Comparison of ENCODE assay signal across 9 mouse cellular contexts in the genomic region with DNA sequence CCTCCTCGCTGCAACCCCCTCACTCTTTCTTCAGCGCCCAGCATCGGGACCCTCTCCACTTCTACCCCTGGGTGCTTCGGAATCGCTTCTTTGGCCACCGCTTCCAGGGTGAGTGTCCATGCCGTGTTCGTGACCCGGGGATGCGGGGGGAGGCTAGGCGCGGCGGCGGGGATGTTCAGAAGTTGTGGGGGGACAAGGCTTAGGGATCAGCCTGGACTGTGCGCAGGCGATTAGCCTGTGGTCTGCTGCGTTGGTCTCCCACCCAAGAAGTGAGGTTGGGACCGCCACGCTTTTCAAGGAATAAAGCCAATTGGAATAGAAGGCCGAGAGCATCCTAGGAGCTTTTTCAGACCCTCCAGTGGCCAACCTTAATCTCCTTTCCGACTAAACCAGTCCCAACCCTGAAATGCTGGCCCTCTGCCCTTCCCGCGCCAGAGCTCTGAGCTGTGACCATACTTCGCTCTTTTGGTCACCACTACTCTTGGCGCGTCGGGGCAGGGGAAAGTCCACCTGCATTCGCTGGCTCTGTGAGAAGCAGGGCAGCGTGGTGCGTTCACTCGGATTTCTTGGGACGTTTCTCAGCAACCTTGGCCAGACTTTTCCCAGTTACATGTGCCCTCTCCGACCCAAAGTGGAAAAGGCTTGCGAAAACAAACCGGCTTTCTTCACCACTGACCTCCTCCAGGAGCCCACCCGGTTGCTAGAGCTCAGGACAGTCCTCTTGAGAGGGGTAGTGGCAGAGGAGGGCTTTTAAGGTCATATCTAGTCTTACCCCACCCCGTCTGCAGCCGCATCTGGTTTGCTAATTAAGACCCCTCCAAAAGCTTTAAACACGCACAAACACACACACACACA. TPM values are rescaled to one million over a fixed set of nuclear protein-coding genes. Genes with fewer than 3 reads are reported as not detected.
DNase-seq lines count a peak whose midpoint lies in the region; ATAC-seq and TF ChIP-seq lines count a peak whose summit lies in the region.
"Had no signal": no experiment of that assay in that cellular context is flagged by ENCODE, and none has a peak within 500 bp of the region (broad histone marks: within the 10 kb centered on the region; RNA-seq: fewer than 3 reads in every experiment).

No protein-coding gene starts in this region.

- no peak for ATAC-seq in hindbrain, postnatal 0 days
- no peak for ATAC-seq in liver, embryonic 13.5 days (ENCODE audit: low read depth)

- DNase-seq in hindbrain, postnatal 0 days (ENCODE audit: low spot score), result no peak
- DNase-seq in liver, embryonic 13.5 days, result no peak
- no peak for DNase-seq in thymus, postnatal 0 days (ENCODE audit: low spot score)
- DNase-seq in Muller cell, postnatal 12 days (ENCODE audit: inconsistent ontology term), result no peak
- DNase-seq in layer of hippocampus, adult 9-10 months (ENCODE audit: low spot score), result no peak
- no peak for DNase-seq in adrenal gland, postnatal 4 days (ENCODE audit: low spot score in 2 of 2)

- no peaks in the 10 kb centered on the region for H3K9me3 ChIP-seq in E14TG2a.4 (ENCODE audit: low read length)
- H3K9me3 ChIP-seq in hindbrain, postnatal 0 days (ENCODE audit: low read length), result no peaks in the 10 kb centered on the region
- no peaks in the 10 kb centered on the region for H3K9me3 ChIP-seq in liver, embryonic 13.5 days (replicated peaks)

- H3K4me2 ChIP-seq in hindbrain, postnatal 0 days (ENCODE audit: low read depth, low read length), result peak overlapping the region; percentile 54
- H3K4me2 ChIP-seq in liver, embryonic 13.5 days, result peak overlapping the region; percentile 55

- H3K4me3 ChIP-seq in E14TG2a.4 (replicated peaks; ENCODE audit: low read length), result peak overlapping the region; percentile 71
- H3K4me3 ChIP-seq in cortical plate, adult 2 months (ENCODE audit: insufficient read depth, low read length), result peak overlapping the region; percentile 77
- peak overlapping the region; percentile 37 for H3K4me3 ChIP-seq in hindbrain, postnatal 0 days (ENCODE audit: low read length)
- peak overlapping the region; percentile 37; the same call in 1 of the 2 replicates for H3K4me3 ChIP-seq in liver, embryonic 13.5 days (replicated peaks)

- peaks cover 94% of the 10 kb centered on the region for H3K27me3 ChIP-seq in E14TG2a.4 (ENCODE audit: insufficient read depth, low read length)
- H3K27me3 ChIP-seq in hindbrain, postnatal 0 days (ENCODE audit: insufficient read depth, low read length), result peaks cover 61% of the 10 kb centered on the region
- peaks cover 96% of the 10 kb centered on the region for H3K27me3 ChIP-seq in liver, embryonic 13.5 days

- H3K4me1 ChIP-seq in E14TG2a.4 (replicated peaks; ENCODE audit: low read depth, low read length), result peaks cover 46% of the 10 kb centered on the region
- no peaks in the 10 kb centered on the region; the same call in 1 of the 2 replicates for H3K4me1 ChIP-seq in cortical plate, adult 2 months (ENCODE audit: control insufficient read depth, insufficient read depth, low read length)
- H3K4me1 ChIP-seq in hindbrain, postnatal 0 days (ENCODE audit: insufficient read depth, low read length), result peaks cover 11% of the 10 kb centered on the region
- peaks cover 5% of the 10 kb centered on the region for H3K4me1 ChIP-seq in liver, embryonic 13.5 days (replicated peaks)

- TF ChIP-seq CTCF in E14TG2a.4 (conservative IDR thresholded peaks at IDR 0.05; ENCODE audit: low read length), result no peak
- no peak for TF ChIP-seq CTCF in cortical plate, adult 2 months (IDR thresholded peaks at IDR 0.05; ENCODE audit: extremely low read depth, insufficient read depth, low read length)
- no peak for TF ChIP-seq CTCF in hindbrain, postnatal 0 days (IDR thresholded peaks at IDR 0.05; ENCODE audit: low read depth)

- H3K27ac ChIP-seq in cortical plate, adult 2 months (ENCODE audit: insufficient read depth, low read length), result peak overlapping the region; percentile 88
- H3K27ac ChIP-seq in hindbrain, postnatal 0 days, result no peak overlapping the region
- no peak overlapping the region for H3K27ac ChIP-seq in liver, embryonic 13.5 days

- no peak overlapping the region for H3K9ac ChIP-seq in hindbrain, postnatal 0 days (replicated peaks; ENCODE audit: low read length)
- H3K9ac ChIP-seq in liver, embryonic 13.5 days, result no peak overlapping the region

- H3K36me3 ChIP-seq in E14TG2a.4 (ENCODE audit: insufficient read depth, low read length), result no peaks in the 10 kb centered on the region
- no peaks in the 10 kb centered on the region for H3K36me3 ChIP-seq in hindbrain, postnatal 0 days (ENCODE audit: insufficient read depth, low read length)
- H3K36me3 ChIP-seq in liver, embryonic 13.5 days, result no peaks in the 10 kb centered on the region

- 2% methylated on average over 39 of the region's 39 CpGs for WGBS in hindbrain, postnatal 0 days
- 1% methylated on average over 38 of the region's 39 CpGs for WGBS in liver, embryonic 13.5 days (ENCODE audit: insufficient replicate concordance)

- no peak for TF ChIP-seq POLR2A in cortical plate, adult 2 months (IDR thresholded peaks at IDR 0.05; ENCODE audit: extremely low read depth, insufficient read depth, low read length)

RNA-seq across cellular contexts. Expression of gene Emx1, which starts 1.2 kb away (rescaled TPM):
- 46.4 and 51.2 TPM in 2 replicates for polyA plus RNA-seq in cortical plate, adult 2 months (2012; rRNA removed)
- total RNA-seq in hindbrain, postnatal 0 days (2014; rRNA removed), result 0.52 and 0.61 TPM in 2 replicates
- 0.11 TPM in 1 of 2 replicates, not detected in the other for polyA plus RNA-seq in hindbrain, postnatal 0 days (2015; fragmentation: Nextera tagmentation; extraction: Ambion mirVana)
- 0.08 TPM in 1 of 2 replicates, not detected in the other for polyA plus RNA-seq in liver, embryonic 13.5 days (2015; fragmentation: Nextera tagmentation; extraction: Ambion mirVana)
- 0.10 TPM in 1 of 2 replicates, not detected in the other for polyA plus RNA-seq in thymus, postnatal 0 days (2015; fragmentation: Nextera tagmentation; extraction: Ambion mirVana)
- 1 to 10 TPM in 1 of 2 experiments, under 1 TPM in 1; 0.31 to 4.5 TPM for total RNA-seq in adrenal gland, postnatal 4 days (2021)
- polyA plus RNA-seq: spleen, adult 2 months had no signal

RNA-seq across cellular contexts. Expression of gene Spr, which starts 50.9 kb away (rescaled TPM):
- 15.3 and 18.5 TPM in 2 replicates for polyA plus RNA-seq in cortical plate, adult 2 months (2012; rRNA removed)
- 44.3 and 45.0 TPM in 2 replicates for total RNA-seq in hindbrain, postnatal 0 days (2014; rRNA removed)
- 36.1 TPM in 2 replicates for polyA plus RNA-seq in hindbrain, postnatal 0 days (2015; fragmentation: Nextera tagmentation; extraction: Ambion mirVana)
- polyA plus RNA-seq in liver, embryonic 13.5 days (2015; fragmentation: Nextera tagmentation; extraction: Ambion mirVana), result 29.5 and 30.7 TPM in 2 replicates
- polyA plus RNA-seq in thymus, postnatal 0 days (2015; fragmentation: Nextera tagmentation; extraction: Ambion mirVana), result 39.0 and 42.0 TPM in 2 replicates
- 10 to 100 TPM; 63.8 to 66.0 TPM for total RNA-seq in adrenal gland, postnatal 4 days (2021)

Comparison
In these comparisons a context has a peak if more than half of its experiments do, and no peak if none do; other contexts are left out.
1. RNA of gene Emx1, which starts 1.2 kb away (polyA plus RNA-seq): 46.4 to 51.2 TPM in cortical plate, adult 2 months; 0.11 TPM in hindbrain, postnatal 0 days, 0.10 TPM in thymus, postnatal 0 days and 0.08 TPM in liver, embryonic 13.5 days; every median in the first group is over 10 times any median in the second.
2. Peak in every context shown above with its lines, with median percentiles within 50 percentile points of each other: H3K4me3 ChIP-seq.